Mouse (Mus musculus) midbrain, postnatal 0 days (tissue): ENCODE measurements around the gene Gm10715. TPM values are rescaled to one million over a fixed set of nuclear protein-coding genes. Genes with fewer than 3 reads are reported as not detected.
"Not testable (repeated sequence)": the region's sequence is repeated elsewhere in the genome, so short reads cannot be mapped to it uniquely, and the experiment has no call there.

Experiments
- ATAC-seq: fragments of 200-750 bp; cut with Nextera tagmentation; 2 replicates; pipeline ENCODE4 v1.8.0; 2017; ENCODE audit warnings: moderate number of reproducible peaks, mild to moderate bottlenecking, moderate TSS enrichment, moderate library complexity; ENCODE audit not compliant: low FRiP score
- DNase-seq: peaks from one replicate; pipeline ENCODE4 v3.0.0-alpha.2; 2015; ENCODE audit warnings: low spot score
- H3K27ac ChIP-seq: fragments of 300-500 bp; sonication (generic); 2 replicates; pipeline ENCODE4 v1.5.1; 2014; ENCODE audit warnings: low read depth, mild to moderate bottlenecking, low read length, mixed read lengths
- H3K27me3 ChIP-seq: fragments of 300-500 bp; sonication (generic); 2 replicates; pipeline ENCODE4 v1.6.1; 2014; ENCODE audit warnings: low read length, control low read depth, mixed read lengths; ENCODE audit not compliant: insufficient read depth
- H3K36me3 ChIP-seq: fragments of 300-500 bp; sonication (generic); 2 replicates; pipeline ENCODE4 v1.6.1; 2014; ENCODE audit warnings: low read length, control low read depth, mixed read lengths; ENCODE audit not compliant: insufficient read depth
- H3K4me1 ChIP-seq: fragments of 300-500 bp; sonication (generic); 2 replicates; pipeline ENCODE4 v1.6.1; 2014; ENCODE audit warnings: mild to moderate bottlenecking, control low read depth, antibody characterized with exemption, low read length, mixed read lengths; ENCODE audit not compliant: insufficient read depth
- H3K4me2 ChIP-seq: fragments of 300-500 bp; sonication (generic); 2 replicates; pipeline ENCODE4 v1.6.1; 2014; ENCODE audit warnings: low read depth, mild to moderate bottlenecking, low read length, mixed read lengths; ENCODE audit not compliant: poor library complexity, severe bottlenecking
- H3K4me3 ChIP-seq: fragments of 300-500 bp; sonication (generic); 2 replicates; pipeline ENCODE4 v1.5.1; 2014; ENCODE audit warnings: low read depth, mild to moderate bottlenecking, low read length, moderate library complexity
- H3K9ac ChIP-seq: fragments of 300-500 bp; sonication (generic); replicated peaks from 2 replicates; pipeline ENCODE4 v1.6.1; 2014; ENCODE audit warnings: mild to moderate bottlenecking, low read length, moderate library complexity, mixed read lengths; ENCODE audit not compliant: poor library complexity, severe bottlenecking
- H3K9me3 ChIP-seq: fragments of 300-500 bp; sonication (generic); 2 replicates; pipeline ENCODE4 v1.6.1; 2016; ENCODE audit warnings: low read length, control low read depth
- WGBS: fragments of 180-500 bp; shearing (Covaris S2); extraction: QIAGEN DNeasy Blood & Tissue Kit; methylation state at CpG from one replicate; pipeline ENCODE4 v1.1.7; 2014; 5-methylcytosine and 5-hydroxymethylcytosine counted together
- microRNA-seq: library from miRNA; unstranded; fragments of <30 nt; microRNA quantifications from one replicate; pipeline ENCODE4, GENCODE M21; 2016; ENCODE audit warnings: borderline number of aligned reads
- polyA plus RNA-seq: library from polyadenylated mRNA; unstranded; fragments of >200 nt; fragmentation: Nextera tagmentation; extraction: Ambion mirVana; gene quantifications from 2 replicates; pipeline ENCODE4 v1.2.1, GENCODE M21; 2015
- total RNA-seq: library from RNA; depleted of rRNA; stranded (reverse); fragments of >200 nt; gene quantifications from 2 replicates; pipeline ENCODE4 v1.2.3, GENCODE M21; 2014; rRNA removed

The Gm10715 gene
- total and polyA plus RNA-seq, 2 experiments from 2014 or later: not detected

GRCm38 (mm10) chr9:3029276-3030000 lies 7.2 kb upstream of the Gm10715 start:
- not testable (repeated sequence) for H3K36me3 ChIP-seq, H3K9ac ChIP-seq, H3K27me3 ChIP-seq, H3K4me1 ChIP-seq, DNase-seq, H3K4me3 ChIP-seq, H3K4me2 ChIP-seq, H3K27ac ChIP-seq, ATAC-seq, H3K9me3 ChIP-seq
- 71% methylated on average over 12 of the region's 16 CpGs for WGBS

GRCm38 (mm10) chr9:3030677-3031318 lies 5.9 kb upstream of the Gm10715 start:
- not testable (repeated sequence) for H3K4me3 ChIP-seq, H3K4me2 ChIP-seq, H3K9me3 ChIP-seq, H3K36me3 ChIP-seq, H3K27ac ChIP-seq, H3K27me3 ChIP-seq, H3K9ac ChIP-seq, H3K4me1 ChIP-seq
- peak; percentile 94 for DNase-seq
- WGBS: 70% methylated on average over 2 of the region's 10 CpGs
- ATAC-seq: 0 out of 2 replicates have a peak, but pooled peaks have one; percentile 48

GRCm38 (mm10) chr9:3034299-3034698 lies 2.4 kb upstream of the Gm10715 start, which contains the start of gene Gm17535:
Gene Gm17535, plus strand, starts transcription at chr9:3034599.
- not testable (repeated sequence) for H3K27me3 ChIP-seq, H3K4me3 ChIP-seq, H3K9me3 ChIP-seq, ATAC-seq, H3K27ac ChIP-seq, DNase-seq, H3K4me2 ChIP-seq, H3K4me1 ChIP-seq, H3K9ac ChIP-seq, H3K36me3 ChIP-seq
- no CpG with 5 or more reads among the region's 8 CpGs for WGBS

GRCm38 (mm10) chr9:3038161-3038560 lies 1.5 kb downstream of the Gm10715 start:
- DNase-seq, H3K9ac ChIP-seq, H3K9me3 ChIP-seq, ATAC-seq, H3K27me3 ChIP-seq, H3K4me1 ChIP-seq, H3K27ac ChIP-seq, H3K4me2 ChIP-seq, H3K36me3 ChIP-seq, H3K4me3 ChIP-seq: not testable (repeated sequence)
- WGBS: 63% methylated on average over 4 of the region's 4 CpGs

Small RNA genes within 50 kb of the gene (microRNA-seq; reads per million reads assigned to microRNA genes)
- gene Mir101c: not detected

Other genes with a start within 250 kb of the Gm10715 start
- gene Gm10722, start 36.0 kb upstream of the Gm10715 start, total RNA-seq: not detected in 2 replicates
- gene Gm10722, start 36.0 kb upstream of the Gm10715 start, polyA plus RNA-seq: not detected in 2 replicates
- not detected in 2 replicates for gene Gm11168, start 33.5 kb upstream of the Gm10715 start, total RNA-seq
- gene Gm11168, start 33.5 kb upstream of the Gm10715 start, polyA plus RNA-seq: not detected in 2 replicates
- not detected in 2 replicates for gene Gm10721, start 23.7 kb upstream of the Gm10715 start, total RNA-seq
- not detected in 2 replicates for gene Gm10721, start 23.7 kb upstream of the Gm10715 start, polyA plus RNA-seq
- not detected in 2 replicates for gene Gm10720, start 21.2 kb upstream of the Gm10715 start, total RNA-seq
- gene Gm10720, start 21.2 kb upstream of the Gm10715 start, polyA plus RNA-seq: not detected in 2 replicates
- 2.1 TPM in 1 of 2 replicates, not detected in the other for gene Gm10719, start 19.5 kb upstream of the Gm10715 start, total RNA-seq
- 0.27 TPM in 1 of 2 replicates, not detected in the other for gene Gm10719, start 19.5 kb upstream of the Gm10715 start, polyA plus RNA-seq
- gene Gm10718, start 13.3 kb upstream of the Gm10715 start, total RNA-seq: 1.2 TPM in 1 of 2 replicates, not detected in the other
- gene Gm10718, start 13.3 kb upstream of the Gm10715 start, polyA plus RNA-seq: 0.27 TPM in 1 of 2 replicates, not detected in the other
- not detected in 2 replicates for gene Gm10717, start 11.5 kb upstream of the Gm10715 start, total RNA-seq
- 0.56 TPM in 1 of 2 replicates, not detected in the other for gene Gm10717, start 11.5 kb upstream of the Gm10715 start, polyA plus RNA-seq
- gene Gm17535, start 2.3 kb upstream of the Gm10715 start, total RNA-seq: not detected in 2 replicates
- gene Gm17535, start 2.3 kb upstream of the Gm10715 start, polyA plus RNA-seq: not detected in 2 replicates